Mouse (Mus musculus): Measurements from ENCODE around the gene Mbd6. TPM values are rescaled to one million over a fixed set of nuclear protein-coding genes. Genes with fewer than 3 reads are reported as not detected.

The Mbd6 gene
- polyA plus RNA-seq, 1 experiment from 2014 or later = 7.9 TPM

GRCm38 (mm10) chr10:127287271-127287935 is 1.4 kb downstream of the Mbd6 start:
- H3K27ac ChIP-seq (replicated peaks) = peak overlapping the region; percentile 98
- H3K9ac ChIP-seq = peak overlapping the region; percentile 85
- H3K36me3 ChIP-seq (replicated peaks) = peaks cover 51% of the 10 kb centered on the region
- H3K9me3 ChIP-seq (replicated peaks) = no peaks in the 10 kb centered on the region
- 64% methylated on average over 15 of the region's 15 CpGs for WGBS (ENCODE audit: insufficient replicate concordance)
- H3K27me3 ChIP-seq = no peaks in the 10 kb centered on the region
- peak overlapping the region; percentile 84 for H3K4me2 ChIP-seq
- peaks cover 58% of the 10 kb centered on the region for H3K4me1 ChIP-seq (replicated peaks)
- no peak for ATAC-seq (ENCODE audit: insufficient read depth)
- peak overlapping the region; percentile 83 for H3K4me3 ChIP-seq (replicated peaks)

DNA sequence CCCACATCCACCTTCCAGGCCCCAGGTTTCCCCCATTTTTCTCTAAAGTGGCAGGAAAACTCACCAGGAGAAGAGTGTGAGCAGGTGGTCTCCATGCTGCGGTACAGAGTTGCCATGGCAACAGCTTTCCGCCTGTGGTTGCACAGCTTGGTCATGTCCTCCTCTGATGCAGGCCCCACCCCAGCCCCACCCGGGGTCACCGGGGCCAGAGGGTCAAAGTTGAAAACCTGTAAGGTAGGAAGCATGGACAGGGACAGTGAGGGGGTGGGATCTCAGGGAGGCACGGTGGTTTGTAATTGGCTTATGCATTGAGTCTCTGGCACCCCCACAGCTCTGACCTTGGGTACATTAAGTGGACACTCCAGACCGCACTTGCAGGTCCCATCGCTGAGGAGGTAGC is 2.1 kb downstream of the Mbd6 start:
- H3K9me3 ChIP-seq (replicated peaks) = no peaks in the 10 kb centered on the region
- peaks cover 51% of the 10 kb centered on the region for H3K4me1 ChIP-seq (replicated peaks)
- ATAC-seq (ENCODE audit: insufficient read depth) = no peak
- H3K9ac ChIP-seq = no peak overlapping the region; the same call in 1 of the 2 replicates
- 60% methylated on average over 7 of the region's 7 CpGs for WGBS (ENCODE audit: insufficient replicate concordance)
- H3K36me3 ChIP-seq (replicated peaks) = peaks cover 57% of the 10 kb centered on the region
- H3K27ac ChIP-seq (replicated peaks) = peak overlapping the region; percentile 98
- H3K4me2 ChIP-seq = peak overlapping the region; percentile 84
- H3K27me3 ChIP-seq = no peaks in the 10 kb centered on the region
- peak overlapping the region; percentile 83; the same call in 1 of the 2 replicates for H3K4me3 ChIP-seq (replicated peaks)

DNA sequence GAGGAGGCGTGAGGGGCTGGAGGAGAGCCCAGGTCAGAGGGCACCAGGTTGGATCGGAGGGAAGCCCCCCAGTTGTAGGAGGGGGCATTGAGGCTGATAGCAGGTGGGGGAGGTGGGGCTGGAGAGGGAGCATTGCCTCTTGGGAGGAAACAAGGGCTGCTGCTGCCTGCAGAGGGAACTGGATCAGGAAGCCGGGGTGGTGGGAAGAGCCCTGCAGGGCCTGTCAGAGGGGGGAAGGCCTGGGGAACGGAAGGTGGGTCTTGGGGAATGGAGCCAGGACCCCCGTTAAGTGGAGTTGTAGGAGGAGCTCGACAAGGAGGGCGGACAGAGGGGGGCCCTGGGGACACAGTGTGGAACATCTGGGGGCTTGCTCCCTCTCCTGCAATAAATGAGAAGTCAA is 2.6 kb downstream of the Mbd6 start:
- no peak for ATAC-seq (ENCODE audit: insufficient read depth)
- Histone ChIP-seq H3K27ac (replicated peaks) (peak overlapping the region; percentile 30; the same call in 1 of the 2 replicates), H3K9ac (no peak overlapping the region; the same call in 1 of the 2 replicates), H3K4me1 (replicated peaks) (peaks cover 47% of the 10 kb centered on the region), H3K9me3 (replicated peaks) (no peaks in the 10 kb centered on the region), H3K4me3 (replicated peaks) (no peak overlapping the region), H3K27me3 (no peaks in the 10 kb centered on the region), H3K4me2 (peak overlapping the region; percentile 84; the same call in 1 of the 2 replicates), H3K36me3 (replicated peaks) (peaks cover 62% of the 10 kb centered on the region)
- 73% methylated on average over 7 of the region's 7 CpGs for WGBS (ENCODE audit: insufficient replicate concordance)

GRCm38 (mm10) chr10:127285644-127286043 is 3.2 kb downstream of the Mbd6 start:
- ATAC-seq (ENCODE audit: insufficient read depth) = no peak
- no peak overlapping the region for H3K4me3 ChIP-seq (replicated peaks)
- H3K9me3 ChIP-seq (replicated peaks) = no peaks in the 10 kb centered on the region
- H3K9ac ChIP-seq = no peak overlapping the region
- H3K27me3 ChIP-seq = no peaks in the 10 kb centered on the region
- peaks cover 68% of the 10 kb centered on the region for H3K36me3 ChIP-seq (replicated peaks)
- WGBS (ENCODE audit: insufficient replicate concordance) = 88% methylated on average over 13 of the region's 13 CpGs
- no peak overlapping the region for H3K4me2 ChIP-seq
- peaks cover 47% of the 10 kb centered on the region for H3K4me1 ChIP-seq (replicated peaks)
- H3K27ac ChIP-seq (replicated peaks) = no peak overlapping the region

DNA sequence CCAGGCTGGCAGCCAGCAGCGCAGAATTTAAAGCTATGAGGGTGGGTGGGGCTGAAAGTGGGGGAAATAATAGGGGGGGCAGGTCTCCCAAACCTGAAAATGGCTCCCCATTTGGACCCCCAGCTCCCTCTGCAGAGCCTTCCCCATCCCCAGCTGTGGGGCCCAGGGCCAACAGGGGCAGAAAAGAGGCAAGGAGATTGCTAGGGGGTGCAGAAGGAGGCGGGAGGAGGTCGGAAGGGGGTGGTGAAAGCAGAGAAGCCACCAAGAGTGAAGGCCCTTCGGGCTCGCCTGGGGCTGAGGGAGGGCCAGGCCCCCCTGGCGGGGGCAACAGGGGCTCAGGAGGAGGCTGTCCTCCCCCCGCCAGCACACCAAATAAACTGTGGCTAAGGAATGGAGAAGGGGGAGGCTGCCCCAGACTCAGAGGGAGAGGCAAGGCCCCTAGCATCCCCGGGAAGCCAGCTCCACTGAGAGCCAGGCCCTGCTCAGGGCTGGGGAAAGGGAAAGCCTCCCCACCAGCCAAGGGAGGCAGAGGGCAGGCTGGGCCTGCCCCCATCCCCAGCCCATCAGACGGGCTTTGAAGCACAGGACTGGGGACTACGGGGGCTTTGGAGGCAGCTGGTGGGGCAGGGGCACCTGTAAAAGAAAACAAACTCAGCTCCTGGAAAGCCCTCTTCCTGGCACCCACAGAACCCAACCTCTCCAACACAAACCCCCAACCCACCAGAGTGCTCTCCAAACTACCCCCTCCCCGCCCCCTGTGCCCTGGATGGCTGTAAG is 3.9 kb downstream of the Mbd6 start:
- H3K36me3 ChIP-seq (replicated peaks) = peaks cover 75% of the 10 kb centered on the region
- ATAC-seq (ENCODE audit: insufficient read depth) = no peak

GRCm38 (mm10) chr10:127284105-127284622 is 4.7 kb downstream of the Mbd6 start:
- H3K9me3 ChIP-seq (replicated peaks) = no peaks in the 10 kb centered on the region
- WGBS (ENCODE audit: insufficient replicate concordance) = 93% methylated on average over 7 of the region's 7 CpGs
- H3K27ac ChIP-seq (replicated peaks) = no peak overlapping the region
- no peak overlapping the region for H3K4me3 ChIP-seq (replicated peaks)
- no peaks in the 10 kb centered on the region for H3K27me3 ChIP-seq
- ATAC-seq (ENCODE audit: insufficient read depth) = no peak
- peaks cover 41% of the 10 kb centered on the region for H3K4me1 ChIP-seq (replicated peaks)
- no peak overlapping the region for H3K4me2 ChIP-seq
- H3K36me3 ChIP-seq (replicated peaks) = peaks cover 83% of the 10 kb centered on the region
- H3K9ac ChIP-seq = no peak overlapping the region

More for the DNA sequence above, 3.9 kb downstream of the Mbd6 start:
- Histone ChIP-seq H3K27ac (replicated peaks) (no peak overlapping the region), H3K4me3 (replicated peaks) (no peak overlapping the region), H3K27me3 (no peaks in the 10 kb centered on the region), H3K4me1 (replicated peaks) (peaks cover 47% of the 10 kb centered on the region), H3K9me3 (replicated peaks) (no peaks in the 10 kb centered on the region), H3K4me2 (no peak overlapping the region), H3K9ac (no peak overlapping the region)
- 79% methylated on average over 11 of the region's 11 CpGs for WGBS (ENCODE audit: insufficient replicate concordance)

DNA sequence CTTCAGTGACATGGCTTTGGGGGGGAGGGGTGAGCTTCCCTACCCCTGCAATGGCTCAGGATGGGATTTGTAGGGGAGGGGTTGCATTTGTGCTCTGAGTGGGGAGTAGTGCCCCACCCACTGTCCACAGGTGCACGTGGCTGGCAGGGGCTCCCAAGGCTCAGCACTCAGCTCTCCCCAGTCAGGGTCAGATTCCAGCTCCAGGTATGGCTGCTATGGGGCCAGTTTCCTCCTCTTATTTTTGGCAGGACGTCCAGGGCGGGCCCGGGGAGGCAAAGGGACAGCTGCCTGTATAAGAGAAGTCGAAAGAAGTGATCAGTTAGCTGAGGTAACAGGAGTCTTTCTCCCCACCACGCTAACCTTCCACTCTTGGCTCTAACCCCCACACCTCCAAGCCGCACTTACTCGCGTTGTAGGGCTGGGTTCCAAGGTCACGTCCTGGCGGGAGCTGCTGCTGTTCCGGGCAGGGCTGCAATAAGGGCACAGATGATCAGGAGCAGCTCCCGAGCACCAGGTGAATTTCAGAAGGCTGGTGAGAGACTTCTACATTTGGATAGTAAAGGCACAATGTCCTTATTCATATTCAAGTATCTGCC is 6.1 kb downstream of the Mbd6 start:
- Histone ChIP-seq H3K9me3 (replicated peaks) (no peaks in the 10 kb centered on the region), H3K36me3 (replicated peaks) (peaks cover 97% of the 10 kb centered on the region), H3K4me2 (no peak overlapping the region), H3K4me3 (replicated peaks) (no peak overlapping the region), H3K27ac (replicated peaks) (no peak overlapping the region), H3K27me3 (no peaks in the 10 kb centered on the region), H3K9ac (no peak overlapping the region), H3K4me1 (replicated peaks) (peaks cover 37% of the 10 kb centered on the region)
- ATAC-seq (ENCODE audit: insufficient read depth) = no peak
- WGBS (ENCODE audit: insufficient replicate concordance) = 81% methylated on average over 13 of the region's 13 CpGs

DNA sequence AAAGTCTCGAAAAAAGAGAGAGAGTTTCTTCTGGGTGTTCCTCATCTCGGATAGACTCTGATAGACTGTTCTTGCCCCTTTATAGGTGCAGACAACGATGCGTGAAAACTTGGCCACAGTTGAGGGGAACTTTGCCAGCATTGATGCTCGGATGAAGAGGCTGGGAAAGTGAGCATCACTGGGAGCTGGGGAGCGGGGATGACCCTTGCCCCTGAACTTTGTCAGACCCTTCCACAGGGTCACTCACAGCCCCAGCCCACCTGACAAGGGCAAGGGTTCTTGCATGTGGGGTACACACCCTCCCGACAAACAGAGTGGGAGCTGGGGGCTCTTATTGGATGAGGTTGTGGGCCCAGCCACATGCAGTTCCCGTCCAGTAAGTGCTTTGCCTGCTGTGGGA is 7.5 kb downstream of the Mbd6 start:
- Histone ChIP-seq H3K27me3 (no peaks in the 10 kb centered on the region), H3K36me3 (replicated peaks) (peaks cover 100% of the 10 kb centered on the region), H3K4me1 (replicated peaks) (peaks cover 23% of the 10 kb centered on the region), H3K4me2 (no peak overlapping the region), H3K4me3 (replicated peaks) (no peak overlapping the region), H3K9ac (no peak overlapping the region), H3K27ac (replicated peaks) (no peak overlapping the region), H3K9me3 (replicated peaks) (no peaks in the 10 kb centered on the region)
- no peak for ATAC-seq (ENCODE audit: insufficient read depth)
- WGBS (ENCODE audit: insufficient replicate concordance) = 86% methylated on average over 8 of the region's 8 CpGs

DNA sequence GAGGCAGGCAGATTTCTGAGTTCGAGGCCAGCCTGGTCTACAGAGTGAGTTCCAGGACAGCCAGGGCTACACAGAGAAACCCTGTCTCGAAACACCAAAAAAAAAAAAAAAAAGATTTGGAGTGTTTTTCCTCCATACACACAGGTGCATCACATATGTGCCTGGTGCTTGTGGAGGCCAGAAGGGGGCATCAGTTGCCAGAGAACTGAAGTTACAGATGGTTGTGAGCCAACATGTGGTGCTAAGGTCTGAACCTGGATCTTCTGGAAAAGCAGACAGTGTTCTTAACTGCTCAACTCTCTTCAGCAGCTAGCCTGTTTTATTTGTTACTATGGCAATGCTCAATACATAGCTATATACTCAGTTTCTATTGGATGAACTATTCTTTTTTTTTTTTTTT is 9.1 kb downstream of the Mbd6 start:
- H3K27ac ChIP-seq (replicated peaks) = no peak overlapping the region
- no peak for ATAC-seq (ENCODE audit: insufficient read depth)
- H3K27me3 ChIP-seq = no peaks in the 10 kb centered on the region
- no peak overlapping the region for H3K4me3 ChIP-seq (replicated peaks)
- H3K4me2 ChIP-seq = no peak overlapping the region
- peaks cover 11% of the 10 kb centered on the region; the same call in 1 of the 2 replicates for H3K4me1 ChIP-seq (replicated peaks)
- 92% methylated on average over 2 of the region's 2 CpGs for WGBS (ENCODE audit: insufficient replicate concordance)
- H3K36me3 ChIP-seq (replicated peaks) = peaks cover 100% of the 10 kb centered on the region
- H3K9ac ChIP-seq = no peak overlapping the region
- no peaks in the 10 kb centered on the region for H3K9me3 ChIP-seq (replicated peaks)

DNA sequence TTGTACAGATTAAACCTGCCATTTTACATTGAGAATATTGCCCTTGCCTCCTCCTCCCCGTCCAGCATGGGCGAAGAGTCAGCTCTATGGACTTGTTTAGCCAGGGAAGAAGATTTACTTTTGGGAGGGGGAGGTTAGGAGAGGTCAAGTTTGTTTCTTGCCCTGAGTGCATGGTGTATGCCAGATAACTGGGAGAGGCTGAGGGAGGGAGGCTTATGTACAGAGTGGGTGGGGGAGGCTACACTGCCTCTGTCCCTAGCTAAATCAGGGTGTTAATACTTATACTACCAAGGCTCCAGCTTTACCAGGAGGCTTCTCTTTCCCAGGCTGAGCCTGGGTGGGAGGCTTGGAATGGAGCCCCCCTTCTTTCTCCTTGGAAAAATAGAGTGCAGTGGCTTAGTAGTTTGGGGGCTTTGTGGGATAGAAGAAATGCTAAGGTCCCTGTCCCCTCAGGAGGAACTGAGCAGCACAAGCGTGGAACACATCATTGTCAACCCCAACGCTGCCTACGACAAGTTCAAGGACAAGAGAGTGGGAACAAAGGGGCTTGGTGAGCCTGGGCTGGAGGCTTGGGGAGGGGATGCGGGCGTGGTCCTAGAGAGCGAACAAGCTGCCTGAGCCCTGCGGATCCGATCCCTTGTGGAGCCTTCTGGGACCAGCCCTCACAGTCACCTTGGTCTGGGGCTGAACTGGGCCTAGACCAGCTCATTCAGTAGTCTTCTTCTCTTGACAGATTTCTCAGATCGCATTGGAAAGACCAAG is 14.4 kb downstream of the Mbd6 start:
- Histone ChIP-seq H3K9ac (no peak overlapping the region), H3K36me3 (replicated peaks) (peaks cover 90% of the 10 kb centered on the region), H3K4me1 (replicated peaks) (peaks cover 26% of the 10 kb centered on the region), H3K27me3 (no peaks in the 10 kb centered on the region), H3K4me2 (no peak overlapping the region), H3K4me3 (replicated peaks) (no peak overlapping the region), H3K27ac (replicated peaks) (no peak overlapping the region), H3K9me3 (replicated peaks) (no peaks in the 10 kb centered on the region)
- no peak for ATAC-seq (ENCODE audit: insufficient read depth)
- 82% methylated on average over 11 of the region's 11 CpGs for WGBS (ENCODE audit: insufficient replicate concordance)
